Mouse (Mus musculus) heart, adult 2 months (tissue): ENCODE measurements around the gene Med23. TPM values are rescaled to one million over a fixed set of nuclear protein-coding genes. Genes with fewer than 3 reads are reported as not detected.
A peak's percentile ranks its signal among the peaks of the same experiment; 100 is the strongest.

Experiments
- DNase-seq, 2 experiments: peaks; one replicate each; pipeline ENCODE4 v3.0.0; 2021
- H3K27ac ChIP-seq: fragments of 200-600 bp; 2 replicates; pipeline ENCODE4 v1.8.1; 2022
- H3K27me3 ChIP-seq: fragments of 200-500 bp; 2 replicates; pipeline ENCODE4 v1.6.1; 2012; ENCODE audit warnings: mild to moderate bottlenecking, low read length, inconsistent platforms, mixed read lengths; ENCODE audit not compliant: control insufficient read depth, insufficient read depth
- H3K36me3 ChIP-seq: fragments of 200-500 bp; 2 replicates; pipeline ENCODE4 v1.6.1; 2012; ENCODE audit warnings: low read length, inconsistent platforms; ENCODE audit not compliant: control insufficient read depth, insufficient read depth
- H3K4me1 ChIP-seq: fragments of 200-500 bp; 2 replicates; pipeline ENCODE4 v1.6.1; 2011; ENCODE audit warnings: low read length; ENCODE audit not compliant: control insufficient read depth, insufficient read depth
- H3K4me3 ChIP-seq: fragments of 200-600 bp; 2 replicates; pipeline ENCODE4 v1.8.1; 2022
- H3K79me2 ChIP-seq: fragments of 200-500 bp; replicated peaks from 2 replicates; pipeline ENCODE4 v1.6.1; 2012; ENCODE audit warnings: mild to moderate bottlenecking, inconsistent platforms, low read length, moderate library complexity, mixed read lengths; ENCODE audit not compliant: control insufficient read depth, insufficient read depth
- H3K9ac ChIP-seq: fragments of 200-500 bp; 2 replicates; pipeline ENCODE4 v1.6.1; 2012; ENCODE audit warnings: low read depth, mild to moderate bottlenecking, control low read depth, inconsistent platforms, low read length, mixed read lengths
- CTCF ChIP-seq: fragments of 200-600 bp; IDR thresholded peaks from 2 replicates; pipeline ENCODE4 v1.8.1; 2022; ENCODE audit warnings: antibody characterized with exemption, mild to moderate bottlenecking, moderate library complexity
- EP300 ChIP-seq: fragments of 200-500 bp; IDR thresholded peaks from 2 replicates; pipeline ENCODE4 v1.6.1; 2011; ENCODE audit warnings: low read depth, low read length, control low read depth; ENCODE audit not compliant: insufficient read depth
- POLR2A ChIP-seq: fragments of 200-500 bp; IDR thresholded peaks from 2 replicates; pipeline ENCODE4 v1.6.1; 2011; ENCODE audit warnings: mild to moderate bottlenecking, low read depth, low read length, control low read depth; ENCODE audit not compliant: insufficient read depth
- WGBS: fragments of 180-500 bp; shearing (Covaris S2); methylation state at CpG from one replicate; pipeline ENCODE4 v1.1.7; 2018; 5-methylcytosine and 5-hydroxymethylcytosine counted together
- intact Hi-C: fragments of 180-260 bp; cut with DNase I; formaldehyde crosslinking; loops from one replicate; pipeline ENCODE4 v1.15.1; 2025
- polyA plus RNA-seq: library from polyadenylated mRNA; depleted of rRNA; stranded (reverse); fragments of >200 nt; gene quantifications from 2 replicates; pipeline ENCODE4 v1.2.3, GENCODE M21; 2012
- total RNA-seq, 2 experiments: library from RNA; stranded (reverse); gene quantifications; 2 replicates each; pipeline ENCODE4 v1.2.3; 2021

The Med23 gene
- total and polyA plus RNA-seq, 3 experiments = 10.6 to 14.4 (median 13.5) TPM

DNA sequence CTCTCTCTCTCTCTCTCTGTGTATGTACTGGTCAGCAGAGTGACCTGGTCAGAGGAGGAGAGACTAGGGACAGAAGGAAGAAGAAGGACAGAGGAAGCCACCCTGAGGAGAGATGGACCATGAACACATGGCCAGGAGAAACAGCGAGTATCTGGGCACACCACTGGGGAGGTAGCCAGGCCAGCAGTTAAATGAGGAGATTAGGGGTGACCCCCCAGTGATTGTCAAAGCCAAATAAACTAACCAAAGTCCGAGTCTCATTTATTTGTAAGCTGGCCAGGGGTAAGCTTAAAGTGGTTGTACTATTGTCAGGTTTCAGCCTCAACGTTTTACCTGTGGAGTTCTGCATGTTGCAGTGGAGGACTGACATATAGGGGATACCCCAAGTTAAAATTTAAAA lies 54.5 kb downstream of the Med23 start:
- no peak overlapping the region for H3K4me3 ChIP-seq
- H3K27me3 ChIP-seq = no peaks in the 10 kb centered on the region
- no peaks in the 10 kb centered on the region for H3K79me2 ChIP-seq
- intact Hi-C loops = no loop called here
- no peak overlapping the region for H3K27ac ChIP-seq
- no peak for DNase-seq
- TF ChIP-seq CTCF = no peak
- no peak for TF ChIP-seq POLR2A
- no peak for TF ChIP-seq EP300
- peaks cover 1% of the 10 kb centered on the region for H3K4me1 ChIP-seq
- no peaks in the 10 kb centered on the region for H3K36me3 ChIP-seq
- 72% methylated on average over 3 of the region's 3 CpGs for WGBS
- no peak overlapping the region for H3K9ac ChIP-seq

DNA sequence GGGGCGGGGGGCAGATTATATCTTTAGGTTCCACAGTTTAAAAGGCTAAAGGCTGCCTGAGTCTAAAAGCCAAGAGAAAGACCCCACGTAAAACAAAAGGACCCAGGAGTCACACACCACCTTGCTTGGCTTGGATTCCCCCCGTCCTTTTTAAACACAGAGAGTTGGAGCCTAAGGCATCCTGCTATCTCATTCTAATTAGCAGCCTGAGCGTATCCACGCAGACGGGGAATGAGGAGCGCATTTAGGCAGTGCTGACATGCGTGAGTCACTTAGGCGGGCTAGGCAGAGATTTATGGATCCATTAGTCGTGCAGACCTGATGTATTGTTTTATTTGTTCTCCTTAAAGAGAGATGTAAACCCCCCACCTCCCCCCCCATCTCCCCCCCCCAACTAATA lies 56.6 kb downstream of the Med23 start:
- Histone ChIP-seq H3K4me1 (peaks cover 1% of the 10 kb centered on the region), H3K36me3 (no peaks in the 10 kb centered on the region), H3K9ac (no peak overlapping the region), H3K79me2 (no peaks in the 10 kb centered on the region), H3K27me3 (no peaks in the 10 kb centered on the region), H3K27ac (no peak overlapping the region), H3K4me3 (no peak overlapping the region)
- intact Hi-C loops = no loop called here
- WGBS = 73% methylated on average over 10 of the region's 10 CpGs
- no peak for TF ChIP-seq EP300
- no peak for TF ChIP-seq CTCF
- no peak for DNase-seq

DNA sequence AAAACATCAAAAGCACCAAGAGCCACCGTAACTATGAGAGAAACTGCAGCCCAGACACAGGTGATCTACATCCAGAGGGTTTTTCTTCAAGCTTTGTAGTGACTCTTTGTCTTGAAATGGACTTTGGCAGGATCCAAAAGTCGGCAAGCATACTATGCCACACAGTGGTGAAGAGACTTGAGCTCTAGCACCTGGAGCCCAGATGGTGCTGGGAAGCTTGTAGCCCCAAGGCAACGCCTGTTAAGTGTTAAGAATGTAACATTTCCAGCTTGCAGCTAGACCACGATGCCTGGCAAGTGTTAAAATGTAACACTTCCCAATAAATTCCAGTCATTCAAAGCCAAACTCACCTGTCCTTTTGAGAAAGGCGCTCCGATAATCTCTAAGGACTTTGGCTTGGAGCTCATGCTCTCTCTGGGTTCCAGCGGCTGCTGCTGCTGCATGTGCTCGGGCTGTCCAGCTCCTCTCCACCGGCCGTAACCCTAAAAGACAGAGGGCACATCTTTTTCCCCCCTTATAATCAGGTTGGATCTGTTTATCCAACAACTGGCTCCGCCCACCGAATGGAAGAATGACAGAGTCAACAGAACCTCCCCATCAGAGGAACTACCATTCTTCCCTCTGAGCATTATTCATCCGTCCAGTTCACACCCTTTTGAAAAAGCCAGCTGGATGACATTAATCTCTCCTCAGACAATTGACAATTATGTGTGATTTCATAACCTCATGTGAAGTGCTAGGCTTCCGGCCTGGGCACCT lies 57.4 kb downstream of the Med23 start, which contains the start of gene Arg1:
TSS of gene Arg1 (minus strand) at position 523 of the 759 bp plus-strand sequence.
- Histone ChIP-seq H3K36me3 (no peaks in the 10 kb centered on the region), H3K9ac (no peak within 1 kb of the TSS), H3K27me3 (no peaks in the 10 kb centered on the region), H3K27ac (no peak within 1 kb of the TSS), H3K79me2 (no peaks in the 10 kb centered on the region), H3K4me3 (no peak within 1 kb of the TSS), H3K4me1 (peaks cover 1% of the 10 kb centered on the region)
- no peak for DNase-seq
- TF ChIP-seq EP300 (no peak), POLR2A (no peak), CTCF (no peak)
- WGBS = 72% methylated on average over 14 of the region's 14 CpGs
- intact Hi-C loops = no loop called here

DNA sequence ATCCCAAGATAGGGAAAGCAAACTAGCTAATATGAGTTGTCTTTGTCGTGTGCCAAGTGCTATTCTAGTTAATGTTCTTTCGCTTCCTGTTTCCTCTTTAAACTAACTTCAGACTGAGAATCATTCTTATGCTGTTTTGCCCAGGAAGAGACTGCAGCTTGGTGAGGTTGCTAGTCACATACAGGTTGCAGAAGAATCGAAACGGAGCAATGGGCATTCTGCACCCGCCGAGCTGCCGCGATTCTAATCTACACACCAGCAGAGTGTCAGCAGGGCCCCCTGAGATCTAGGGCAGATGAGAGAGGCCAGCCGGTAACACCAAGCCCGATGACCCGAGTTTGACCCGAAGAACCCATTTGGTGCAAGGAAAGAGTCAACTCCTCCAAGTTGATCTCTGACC lies 58.3 kb downstream of the Med23 start:
- Histone ChIP-seq H3K4me1 (peaks cover 1% of the 10 kb centered on the region), H3K79me2 (no peaks in the 10 kb centered on the region), H3K36me3 (no peaks in the 10 kb centered on the region), H3K9ac (no peak overlapping the region), H3K27ac (no peak overlapping the region), H3K27me3 (no peaks in the 10 kb centered on the region), H3K4me3 (no peak overlapping the region)
- DNase-seq = peak; percentile 9 to 25
- no peak for TF ChIP-seq EP300
- TF ChIP-seq POLR2A = no peak
- TF ChIP-seq CTCF = no peak
- 14% methylated on average over 12 of the region's 12 CpGs for WGBS
- intact Hi-C loops = no loop called here

DNA sequence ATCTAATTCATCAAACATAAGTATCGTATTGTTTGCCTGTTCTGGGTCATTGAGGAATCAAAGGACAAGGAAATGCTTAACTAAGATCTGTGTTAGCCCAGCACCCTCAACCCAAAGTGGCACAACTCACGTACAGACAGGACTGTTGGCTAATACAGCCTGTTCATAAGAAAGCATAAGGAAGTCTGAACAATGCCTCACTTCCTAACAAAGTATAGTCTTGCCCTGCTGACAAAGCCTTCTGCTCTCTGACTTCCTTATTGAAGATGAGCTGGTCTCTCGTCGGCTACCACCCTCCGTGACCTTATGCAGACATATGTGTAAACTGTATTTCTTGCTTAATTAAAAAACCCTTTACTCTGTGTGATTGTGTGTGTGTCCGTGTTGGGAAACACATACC lies 60.4 kb downstream of the Med23 start:
- Histone ChIP-seq H3K4me1 (peaks cover 1% of the 10 kb centered on the region), H3K27me3 (no peaks in the 10 kb centered on the region), H3K79me2 (no peaks in the 10 kb centered on the region), H3K36me3 (no peaks in the 10 kb centered on the region), H3K9ac (no peak overlapping the region), H3K4me3 (no peak overlapping the region), H3K27ac (no peak overlapping the region)
- WGBS = 60% methylated on average over 6 of the region's 6 CpGs
- intact Hi-C loops = no loop called here
- TF ChIP-seq CTCF (no peak), EP300 (no peak), POLR2A (no peak)
- DNase-seq = no peak

DNA sequence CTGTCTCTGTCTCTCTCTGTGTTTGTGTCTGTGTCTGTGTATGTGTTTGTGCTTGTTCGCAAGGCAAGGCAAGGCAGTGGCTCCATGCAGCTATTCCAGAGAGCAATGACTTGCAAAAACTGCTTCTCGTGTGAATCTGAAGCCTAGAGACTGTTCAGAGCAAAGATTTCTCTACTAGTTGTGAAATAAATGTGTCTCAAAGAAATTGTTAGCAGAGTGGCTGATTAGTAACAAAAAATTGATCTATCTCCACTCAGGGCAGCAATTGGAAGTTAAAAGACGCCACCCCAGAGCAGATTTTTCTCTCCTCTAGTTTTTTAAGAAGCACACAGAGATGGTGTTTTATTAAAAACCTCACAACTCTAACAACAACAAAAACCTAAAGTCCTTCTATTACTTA lies 78.1 kb downstream of the Med23 start:
- H3K9ac ChIP-seq = no peak overlapping the region
- no peak for DNase-seq
- TF ChIP-seq POLR2A = no peak
- no peak for TF ChIP-seq CTCF
- TF ChIP-seq EP300 = no peak

More for the DNA sequence above, 78.1 kb downstream of the Med23 start:
- Histone ChIP-seq H3K79me2 (no peaks in the 10 kb centered on the region), H3K36me3 (no peaks in the 10 kb centered on the region), H3K27me3 (no peaks in the 10 kb centered on the region; the same call in 1 of the 2 replicates), H3K4me1 (no peaks in the 10 kb centered on the region), H3K4me3 (no peak overlapping the region), H3K27ac (no peak overlapping the region)
- 75% methylated on average over 3 of the region's 3 CpGs for WGBS
- intact Hi-C loops = no loop called here
